Mouse (Mus musculus) gastrocnemius, adult 8-10 months (tissue): ENCODE results near the gene Nudt4. TPM values are rescaled to one million over a fixed set of nuclear protein-coding genes. Genes with fewer than 3 reads are reported as not detected.

Source experiments
- DNase-seq, 2 experiments: peaks; one replicate each; pipeline ENCODE4 v3.0.0; 2022; ENCODE audit warnings: low spot score in 2 of 2
- total RNA-seq, 4 experiments: library from RNA; stranded (reverse); gene quantifications; 2 replicates each; pipeline ENCODE4 v1.2.4; 2022

Nudt4 gene
- total RNA-seq, 4 experiments from 2014 or later: 270 to 418 (median 347) TPM

GRCm38 (mm10) chr10:95539841-95540240 is 24.1 kb downstream of the Nudt4 start:
- no peak for DNase-seq

DNA sequence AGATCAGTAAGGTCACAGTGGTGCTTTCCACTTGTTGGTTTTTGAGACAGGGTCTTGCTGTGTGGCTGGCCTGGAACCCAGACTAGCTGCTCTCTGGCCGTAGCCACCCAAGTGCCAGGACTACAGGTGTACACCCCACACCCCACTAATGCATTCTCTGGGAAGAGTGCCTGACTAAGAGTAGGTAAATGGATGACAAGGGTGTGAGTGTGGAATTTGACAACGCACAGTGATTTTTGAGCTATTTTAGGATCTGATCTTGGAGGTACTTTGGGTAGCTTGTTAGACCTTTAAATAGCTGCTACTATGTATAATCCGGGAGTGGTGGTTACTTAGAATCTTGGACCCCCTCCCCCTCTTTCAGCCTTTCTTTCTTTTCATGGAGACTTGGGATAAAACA is 24.7 kb downstream of the Nudt4 start:
- no peak for DNase-seq

DNA sequence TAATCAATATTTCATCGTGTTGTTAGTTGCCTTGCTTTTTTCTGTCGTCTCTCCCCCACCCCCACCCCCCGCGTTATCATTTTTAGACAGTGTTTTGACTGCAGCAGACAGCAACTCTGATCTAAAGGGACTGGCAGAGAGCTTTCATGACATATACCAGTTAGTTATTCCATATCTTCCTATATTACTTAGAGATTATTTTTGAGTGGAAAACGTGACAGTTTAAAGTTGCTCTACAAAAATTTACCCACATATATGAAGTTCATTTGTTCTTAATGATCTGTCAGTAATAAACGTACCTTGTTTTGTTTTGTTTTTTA is 27.8 kb downstream of the Nudt4 start:
- no peak for DNase-seq

DNA sequence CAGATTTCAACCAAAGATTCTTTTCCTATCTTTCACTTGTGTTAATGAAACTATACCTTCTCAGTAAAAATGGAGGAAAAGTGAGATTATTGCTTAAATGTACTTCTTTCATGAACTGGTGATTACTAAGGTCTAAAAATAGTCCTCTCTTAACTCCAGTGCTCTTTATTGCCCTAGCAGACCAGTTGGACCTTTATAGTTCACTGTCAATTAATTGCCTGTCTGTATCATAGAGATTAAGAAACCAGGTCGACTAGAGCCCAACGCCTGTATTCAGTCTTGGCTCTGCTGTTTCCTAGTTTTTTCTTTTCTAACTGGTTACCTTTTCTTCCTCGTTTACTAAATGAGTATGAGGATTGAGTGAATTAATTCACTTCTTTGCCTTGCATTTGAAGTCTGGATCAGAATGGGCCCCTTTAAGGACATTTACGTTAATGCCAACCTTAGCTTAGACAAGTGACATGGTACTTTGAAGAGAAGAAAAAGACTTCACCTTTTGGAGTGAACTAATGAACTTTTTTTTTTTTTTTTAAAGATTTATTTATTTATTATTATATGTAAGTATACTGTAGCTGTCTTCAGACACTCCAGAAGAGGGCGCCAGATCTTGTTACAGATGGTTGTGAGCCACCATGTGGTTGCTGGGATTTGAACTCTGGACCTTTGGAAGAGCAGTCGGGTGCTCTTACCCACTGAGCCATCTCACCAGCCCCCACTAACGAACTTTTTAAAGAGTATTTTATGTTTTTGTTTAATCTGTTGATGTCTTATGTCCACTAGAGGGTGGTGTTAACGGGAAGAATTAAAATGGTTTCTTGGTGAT is 28.3 kb downstream of the Nudt4 start:
- DNase-seq: no peak

DNA sequence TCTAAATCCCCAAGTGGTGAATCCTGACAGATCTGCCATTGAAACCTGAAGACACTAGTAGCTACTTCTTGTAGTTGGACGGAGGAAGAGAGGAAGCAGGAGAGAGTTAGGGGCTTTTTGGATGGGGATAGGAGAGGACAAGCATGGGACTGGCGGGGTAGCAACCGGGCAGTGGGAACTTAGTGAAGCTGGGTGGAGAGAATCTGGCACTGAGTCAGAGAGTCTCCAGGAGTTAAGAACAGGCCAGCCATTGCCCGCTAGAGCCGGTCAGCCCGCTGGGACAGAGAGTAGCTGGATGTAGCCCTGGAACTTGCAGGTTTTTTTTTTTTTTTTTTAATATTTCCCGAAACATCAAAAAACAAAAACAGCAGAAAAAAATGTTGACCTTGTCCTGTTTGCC is 30.6 kb downstream of the Nudt4 start:
- DNase-seq: no peak

DNA sequence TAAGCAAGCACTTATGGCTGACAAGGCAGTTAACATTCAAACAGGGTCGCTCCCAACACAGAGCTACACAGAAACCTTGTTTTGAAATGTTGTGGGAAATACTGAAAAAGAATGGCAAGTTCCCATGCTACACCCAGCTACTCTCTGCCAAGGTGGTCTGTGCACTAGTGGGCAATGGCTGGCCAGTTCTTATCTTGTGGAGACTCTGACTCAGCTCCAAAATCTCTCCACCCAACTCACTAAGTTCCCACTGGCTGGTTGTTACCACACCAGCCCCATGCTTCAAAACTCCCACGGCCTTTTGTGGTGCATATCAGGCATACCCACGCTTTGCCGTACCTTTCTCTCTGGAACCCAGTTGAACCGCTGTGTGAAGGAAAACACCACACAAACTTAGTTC is 31.0 kb downstream of the Nudt4 start:
- no peak for DNase-seq

- DNase-seq: no peak
Observed at GRCm38 (mm10) chr10:95530551-95531121, 33.3 kb downstream of the Nudt4 start.

GRCm38 (mm10) chr10:95526495-95527122 is 37.3 kb downstream of the Nudt4 start:
- DNase-seq: no peak

- no peak for DNase-seq
Observed at GRCm38 (mm10) chr10:95525871-95526270, 38.1 kb downstream of the Nudt4 start.

- DNase-seq: no peak
Observed at GRCm38 (mm10) chr10:95525037-95525675, 38.8 kb downstream of the Nudt4 start.

GRCm38 (mm10) chr10:95517656-95518055 is 46.3 kb downstream of the Nudt4 start:
- DNase-seq: no peak

GRCm38 (mm10) chr10:95515293-95515931 is 48.5 kb downstream of the Nudt4 start:
- DNase-seq: peak; percentile 30 to 34

GRCm38 (mm10) chr10:95514656-95515292 is 49.2 kb downstream of the Nudt4 start, which contains the start of gene Ube2n:
Ube2n (plus strand) TSS chr10:95515145.
- peak; percentile 96 for DNase-seq

- DNase-seq: no peak
Observed at GRCm38 (mm10) chr10:95513768-95514556, 50.0 kb downstream of the Nudt4 start.

DNA sequence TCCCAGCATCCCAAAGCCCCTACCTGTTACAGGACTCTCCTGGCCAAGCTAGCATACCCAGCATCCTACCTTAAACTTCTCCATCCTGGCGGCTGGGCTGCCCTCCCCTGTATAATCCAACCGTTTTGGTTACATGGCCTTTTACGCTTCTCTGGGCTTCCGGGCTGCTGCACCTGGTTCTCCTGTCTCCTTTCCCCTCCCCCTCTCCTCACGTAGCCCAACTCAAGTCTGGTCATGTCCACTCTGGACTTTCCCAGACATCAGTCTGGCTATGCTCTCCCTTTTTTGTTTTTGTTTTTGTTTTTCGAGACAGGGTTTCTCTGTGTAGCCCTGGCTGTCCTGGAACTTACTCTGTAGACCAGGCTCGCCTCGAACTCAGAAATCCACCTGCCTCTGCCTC is 51.3 kb downstream of the Nudt4 start:
- no peak for DNase-seq

DNA sequence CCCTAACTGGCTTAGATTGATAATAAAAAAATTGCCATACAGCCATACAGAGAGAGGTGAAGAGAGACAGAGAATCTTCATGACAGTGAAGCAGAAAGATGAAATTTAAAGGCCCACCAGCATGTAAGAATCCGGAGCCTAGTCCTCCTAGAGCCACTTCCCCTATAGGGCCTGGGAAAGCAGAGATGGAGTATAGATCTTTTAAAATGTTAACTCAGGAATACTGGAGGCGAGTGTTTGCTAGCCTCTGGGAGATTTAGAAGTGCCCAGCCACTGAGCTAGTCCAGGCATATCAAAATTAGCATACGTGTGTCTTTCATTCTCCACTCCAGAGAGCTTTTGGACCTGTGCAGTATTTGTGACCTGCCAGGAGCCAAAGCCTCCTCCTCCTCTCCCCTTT is 54.7 kb downstream of the Nudt4 start:
- DNase-seq: no peak

- DNase-seq: no peak
Observed at GRCm38 (mm10) chr10:95508793-95509192, 55.2 kb downstream of the Nudt4 start.

DNA sequence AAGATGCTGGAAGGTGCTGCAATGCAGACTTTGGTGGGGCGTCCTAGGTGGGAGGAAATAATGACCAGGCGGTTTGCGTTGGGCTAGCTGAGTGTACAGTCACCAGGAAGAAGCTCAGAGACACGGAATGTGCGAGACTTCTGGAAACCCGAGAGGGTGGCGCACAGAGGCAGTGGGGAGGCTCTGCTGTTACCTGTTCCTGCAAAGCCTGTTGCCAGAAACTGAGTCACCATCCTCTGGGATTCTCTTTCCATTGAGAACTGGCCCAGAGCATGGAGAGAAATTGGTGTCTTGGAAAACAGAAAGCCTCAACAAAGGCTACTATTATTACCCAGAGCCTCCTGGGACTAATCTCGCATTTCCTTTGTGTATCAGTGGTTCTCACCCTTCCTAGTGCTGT is 55.8 kb downstream of the Nudt4 start:
- DNase-seq: no peak

DNA sequence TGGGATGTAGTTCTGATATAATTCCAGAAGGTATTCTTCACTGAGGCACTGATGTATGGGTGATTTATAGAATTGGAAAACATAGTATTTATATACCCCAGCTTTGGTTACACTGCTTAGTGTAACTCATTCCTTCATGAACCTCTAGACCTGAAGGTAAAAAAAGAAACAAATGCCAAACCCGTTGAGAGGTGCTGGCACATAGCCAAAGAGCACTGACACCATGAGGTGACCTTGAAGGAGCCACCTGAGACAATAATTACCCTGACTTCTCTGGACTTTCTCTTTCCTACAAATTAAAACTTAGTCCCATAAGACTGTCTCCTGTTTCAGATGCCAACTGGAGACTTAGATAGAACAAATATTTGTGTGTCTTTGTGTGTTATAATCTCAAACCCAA is 59.6 kb downstream of the Nudt4 start:
- DNase-seq: no peak

- no peak for DNase-seq
Observed at GRCm38 (mm10) chr10:95503443-95504235, 60.3 kb downstream of the Nudt4 start.
